Mouse (Mus musculus) heart, embryonic 15.5 days (tissue): ENCODE data around the gene Alyref. TPM values are rescaled to one million over a fixed set of nuclear protein-coding genes. Genes with fewer than 3 reads are reported as not detected.
A peak's percentile ranks its signal among the peaks of the same experiment; 100 is the strongest.

Experiments used
- ATAC-seq: fragments of 200-750 bp; cut with Nextera tagmentation; replicated peaks from 2 replicates; pipeline ENCODE4 v1.8.0; 2017; ENCODE audit warnings: low read depth, moderate TSS enrichment; ENCODE audit not compliant: insufficient number of reproducible peaks, insufficient read depth, low FRiP score
- H3K27ac ChIP-seq: fragments of 300-500 bp; sonication (generic); 2 replicates; pipeline ENCODE4 v1.5.1; 2015; ENCODE audit warnings: mild to moderate bottlenecking, inconsistent platforms
- H3K27me3 ChIP-seq: fragments of 300-500 bp; sonication (generic); 2 replicates; pipeline ENCODE4 v1.6.1; 2015; ENCODE audit warnings: inconsistent platforms
- H3K36me3 ChIP-seq: fragments of 300-500 bp; sonication (generic); 2 replicates; pipeline ENCODE4 v1.6.1; 2015; ENCODE audit warnings: mild to moderate bottlenecking, inconsistent platforms
- H3K4me1 ChIP-seq: fragments of 300-500 bp; sonication (generic); replicated peaks from 2 replicates; pipeline ENCODE4 v1.6.1; 2015; ENCODE audit warnings: inconsistent platforms
- H3K4me2 ChIP-seq: fragments of 300-500 bp; sonication (generic); 2 replicates; pipeline ENCODE4 v1.6.1; 2015; ENCODE audit warnings: inconsistent platforms, mild to moderate bottlenecking, moderate library complexity
- H3K4me3 ChIP-seq: fragments of 300-500 bp; sonication (generic); 2 replicates; pipeline ENCODE4 v1.5.1; 2015; ENCODE audit warnings: mild to moderate bottlenecking, inconsistent platforms
- H3K9ac ChIP-seq: fragments of 300-500 bp; sonication (generic); 2 replicates; pipeline ENCODE4 v1.6.1; 2015; ENCODE audit warnings: mild to moderate bottlenecking, inconsistent platforms
- H3K9me3 ChIP-seq: fragments of 300-500 bp; sonication (generic); replicated peaks from 2 replicates; pipeline ENCODE4 v1.6.1; 2016; ENCODE audit warnings: inconsistent platforms
- WGBS: fragments of 180-500 bp; shearing (Covaris S2); methylation state at CpG from one replicate; pipeline ENCODE4 v1.1.7; 2015; ENCODE audit warnings: mixed read lengths; 5-methylcytosine and 5-hydroxymethylcytosine counted together
- polyA plus RNA-seq: library from polyadenylated mRNA; unstranded; fragments of >200 nt; fragmentation: Nextera tagmentation; extraction: Ambion mirVana; gene quantifications from 2 replicates; pipeline ENCODE4 v1.2.1, GENCODE M21; 2015

Alyref gene
- polyA plus RNA-seq, 1 experiment from 2014 or later, result 238 TPM

- WGBS, result 56% methylated on average over 4 of the region's 4 CpGs
- Histone ChIP-seq H3K27ac (peak overlapping the region; percentile 86; the same call in 1 of the 2 replicates), H3K36me3 (peaks cover 15% of the 10 kb centered on the region), H3K27me3 (no peaks in the 10 kb centered on the region), H3K4me2 (peak overlapping the region; percentile 94), H3K4me3 (peak overlapping the region; percentile 95), H3K9ac (peak overlapping the region; percentile 94), H3K4me1 (peaks cover 44% of the 10 kb centered on the region), H3K9me3 (no peaks in the 10 kb centered on the region)
- ATAC-seq, result no peak
These were observed 33.7 kb upstream of the Alyref start for GRCm38 (mm10) chr11:120631726-120632448.

- 36% methylated on average over 7 of the region's 7 CpGs for WGBS
- ATAC-seq, result no peak
- Histone ChIP-seq H3K27me3 (no peaks in the 10 kb centered on the region), H3K9me3 (no peaks in the 10 kb centered on the region), H3K4me2 (peak overlapping the region; percentile 94), H3K4me3 (peak overlapping the region; percentile 95), H3K27ac (peak overlapping the region; percentile 58), H3K4me1 (peaks cover 44% of the 10 kb centered on the region), H3K36me3 (peaks cover 15% of the 10 kb centered on the region), H3K9ac (peak overlapping the region; percentile 94; the same call in 1 of the 2 replicates)
These were observed 32.9 kb upstream of the Alyref start for GRCm38 (mm10) chr11:120630881-120631725.

GRCm38 (mm10) chr11:120630401-120630871 is 32.3 kb upstream of the Alyref start:
- ATAC-seq, result no peak
- peaks cover 48% of the 10 kb centered on the region for H3K4me1 ChIP-seq

GRCm38 (mm10) chr11:120629911-120630310 is 31.7 kb upstream of the Alyref start:
- no peaks in the 10 kb centered on the region for H3K9me3 ChIP-seq
- H3K27me3 ChIP-seq, result no peaks in the 10 kb centered on the region
- peaks cover 15% of the 10 kb centered on the region for H3K36me3 ChIP-seq
- WGBS, result 10% methylated on average over 7 of the region's 7 CpGs
- peaks cover 53% of the 10 kb centered on the region for H3K4me1 ChIP-seq
- peak overlapping the region; percentile 58 for H3K27ac ChIP-seq
- peak overlapping the region; percentile 94 for H3K4me2 ChIP-seq
- H3K4me3 ChIP-seq, result peak overlapping the region; percentile 19
- peak overlapping the region; percentile 32; the same call in 1 of the 2 replicates for H3K9ac ChIP-seq
- no peak for ATAC-seq

More at GRCm38 (mm10) chr11:120630401-120630871, 32.3 kb upstream of the Alyref start:
- Histone ChIP-seq H3K4me2 (peak overlapping the region; percentile 94), H3K9ac (peak overlapping the region; percentile 32; the same call in 1 of the 2 replicates), H3K4me3 (peak overlapping the region; percentile 19), H3K27me3 (no peaks in the 10 kb centered on the region), H3K27ac (peak overlapping the region; percentile 58), H3K36me3 (peaks cover 15% of the 10 kb centered on the region), H3K9me3 (no peaks in the 10 kb centered on the region)
- WGBS, result 41% methylated on average over 5 of the region's 5 CpGs

GRCm38 (mm10) chr11:120629341-120629730 is 31.2 kb upstream of the Alyref start:
- ATAC-seq, result no peak
- H3K4me1 ChIP-seq, result peaks cover 53% of the 10 kb centered on the region
- H3K4me3 ChIP-seq, result peak overlapping the region; percentile 19
- H3K9ac ChIP-seq, result no peak overlapping the region
- peak overlapping the region; percentile 58 for H3K27ac ChIP-seq
- WGBS, result 70% methylated on average over 23 of the region's 23 CpGs
- peaks cover 15% of the 10 kb centered on the region for H3K36me3 ChIP-seq
- H3K4me2 ChIP-seq, result peak overlapping the region; percentile 94
- H3K9me3 ChIP-seq, result no peaks in the 10 kb centered on the region
- no peaks in the 10 kb centered on the region for H3K27me3 ChIP-seq

GRCm38 (mm10) chr11:120628601-120629340 is 30.6 kb upstream of the Alyref start:
- no peaks in the 10 kb centered on the region for H3K9me3 ChIP-seq
- H3K27me3 ChIP-seq, result no peaks in the 10 kb centered on the region
- H3K4me3 ChIP-seq, result 0 out of 2 replicates have a peak overlapping the region, but pooled peaks have one; percentile 19
- H3K27ac ChIP-seq, result no peak overlapping the region
- 88% methylated on average over 23 of the region's 23 CpGs for WGBS
- H3K36me3 ChIP-seq, result peaks cover 15% of the 10 kb centered on the region
- no peak for ATAC-seq
- H3K4me2 ChIP-seq, result peak overlapping the region; percentile 94; the same call in 1 of the 2 replicates
- H3K4me1 ChIP-seq, result peaks cover 54% of the 10 kb centered on the region
- no peak overlapping the region for H3K9ac ChIP-seq

GRCm38 (mm10) chr11:120627468-120628300 is 29.5 kb upstream of the Alyref start:
- peaks cover 15% of the 10 kb centered on the region for H3K36me3 ChIP-seq
- 80% methylated on average over 22 of the region's 22 CpGs for WGBS
- H3K9ac ChIP-seq, result no peak overlapping the region

GRCm38 (mm10) chr11:120626785-120627467 is 28.8 kb upstream of the Alyref start:
- no peak overlapping the region for H3K9ac ChIP-seq
- H3K27ac ChIP-seq, result no peak overlapping the region
- H3K9me3 ChIP-seq, result no peaks in the 10 kb centered on the region
- H3K4me1 ChIP-seq, result peaks cover 47% of the 10 kb centered on the region
- H3K36me3 ChIP-seq, result peaks cover 16% of the 10 kb centered on the region
- WGBS, result 84% methylated on average over 11 of the region's 11 CpGs
- no peak overlapping the region for H3K4me3 ChIP-seq
- no peak overlapping the region for H3K4me2 ChIP-seq
- ATAC-seq, result no peak
- H3K27me3 ChIP-seq, result no peaks in the 10 kb centered on the region

More at GRCm38 (mm10) chr11:120627468-120628300, 29.5 kb upstream of the Alyref start:
- no peak for ATAC-seq
- H3K4me1 ChIP-seq, result peaks cover 54% of the 10 kb centered on the region
- H3K27ac ChIP-seq, result no peak overlapping the region
- no peaks in the 10 kb centered on the region for H3K27me3 ChIP-seq
- no peaks in the 10 kb centered on the region for H3K9me3 ChIP-seq
- no peak overlapping the region for H3K4me2 ChIP-seq
- H3K4me3 ChIP-seq, result no peak overlapping the region

- H3K4me3 ChIP-seq, result peak within 1 kb of the TSS; percentile 90
- peak within 1 kb of the TSS; percentile 77 for H3K27ac ChIP-seq
- no peaks in the 10 kb centered on the region for H3K27me3 ChIP-seq
- H3K9me3 ChIP-seq, result no peaks in the 10 kb centered on the region
- peaks cover 30% of the 10 kb centered on the region for H3K4me1 ChIP-seq
- H3K36me3 ChIP-seq, result peaks cover 30% of the 10 kb centered on the region
- 8% methylated on average over 5 of the region's 5 CpGs for WGBS
- ATAC-seq, result 0 out of 2 replicates have a peak, but pooled peaks have one; percentile 11
- peak within 1 kb of the TSS; percentile 62 for H3K9ac ChIP-seq
- peak within 1 kb of the TSS; percentile 89 for H3K4me2 ChIP-seq
These were observed 27.1 kb upstream of the Alyref start, which contains the start of gene Sirt7 for GRCm38 (mm10) chr11:120625152-120625775. Sirt7 (minus strand) TSS chr11:120625240.
